Mouse (Mus musculus): Measurements from ENCODE around the gene Hyal3.
A peak's percentile ranks its signal among the peaks of the same experiment; 100 is the strongest.
"Not testable (repeated sequence)": the region's sequence is repeated elsewhere in the genome, so short reads cannot be mapped to it uniquely, and the experiment has no call there.

The Hyal3 gene

DNA sequence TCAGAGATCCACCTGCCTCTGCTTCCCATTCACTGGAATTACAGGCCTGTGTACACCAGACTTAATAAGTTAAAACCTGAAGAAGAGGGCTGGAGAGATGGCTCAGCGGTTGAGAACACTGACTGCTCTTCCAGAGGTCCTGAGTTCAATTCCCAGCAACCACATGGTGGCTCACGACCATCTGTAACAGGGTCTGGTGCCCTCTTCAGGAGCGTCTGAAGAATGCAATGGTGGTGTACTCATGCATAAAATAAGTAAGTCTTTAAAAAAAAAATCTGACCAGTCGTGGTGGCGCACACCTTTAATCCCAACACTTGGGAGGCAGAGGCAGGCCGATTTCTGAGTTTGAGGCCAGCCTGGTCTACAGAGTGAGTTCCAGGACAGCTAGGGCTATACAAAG, 6.8 kb upstream of the Hyal3 start:
- not testable (repeated sequence) for DNase-seq

- DNase-seq = no peak
Observed at GRCm38 (mm10) chr9:107575579-107576356, 4.8 kb upstream of the Hyal3 start.

DNA sequence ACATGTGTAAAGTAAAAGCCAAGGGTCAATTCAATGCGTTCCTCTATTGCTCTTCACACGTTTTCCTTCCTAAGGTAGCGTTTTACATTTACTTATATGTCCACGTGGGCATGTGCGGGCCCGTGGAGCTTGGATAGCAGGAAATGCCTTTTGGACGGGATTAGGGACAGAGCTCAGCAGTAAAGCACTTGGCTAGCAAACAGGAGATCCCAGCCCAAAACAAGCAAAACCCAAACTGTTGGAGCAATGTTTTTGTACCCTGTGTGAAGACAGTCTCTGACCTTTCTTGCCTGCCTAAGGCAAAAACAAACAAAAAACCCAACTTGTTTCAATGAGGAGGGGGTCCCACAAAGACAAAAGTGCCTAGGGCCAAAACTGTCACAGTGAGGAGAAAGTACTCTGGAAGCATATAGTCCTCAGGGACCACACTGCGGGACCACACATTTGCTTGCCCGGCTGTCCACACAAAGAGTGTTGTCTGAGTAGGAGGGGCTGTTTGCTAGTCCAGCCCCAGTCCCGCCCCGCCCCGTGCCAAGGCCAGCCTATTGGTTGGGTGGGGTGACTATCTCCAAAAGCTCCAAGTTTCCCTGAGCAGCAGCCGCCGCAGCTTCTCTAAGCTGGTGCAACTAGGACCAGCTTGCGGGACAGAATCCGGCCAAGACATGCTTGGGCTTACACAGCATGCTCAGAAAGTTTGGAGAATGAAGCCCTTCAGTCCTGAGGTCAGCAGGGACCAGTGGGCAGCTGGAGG, 4.1 kb upstream of the Hyal3 start, which contains the start of gene Hyal1:
TSS of gene Hyal1 (plus strand) at position 571 of the 751 bp plus-strand sequence.
- no peak for DNase-seq

- no peak for DNase-seq
Observed at GRCm38 (mm10) chr9:107577871-107578270, 2.7 kb upstream of the Hyal3 start.

DNA sequence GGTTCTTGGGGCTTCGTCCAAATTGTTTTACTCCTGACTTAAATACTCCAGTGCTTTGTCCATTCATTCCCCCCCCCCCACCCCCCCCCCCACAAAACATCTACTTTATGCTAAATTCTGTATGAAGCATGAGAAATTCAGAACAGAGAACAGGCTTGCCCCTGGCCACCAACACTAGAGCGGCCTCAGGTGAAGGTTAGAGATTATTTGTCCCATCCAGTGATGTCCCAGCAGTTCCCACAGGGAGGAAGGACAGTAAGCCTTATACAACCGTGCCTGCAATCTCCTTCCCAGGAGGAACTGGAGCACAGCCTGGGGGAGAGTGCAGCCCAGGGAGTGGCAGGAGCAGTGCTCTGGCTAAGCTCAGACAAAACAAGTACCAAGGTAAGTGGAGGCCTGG, 2.0 kb upstream of the Hyal3 start, which contains the start of gene Naa80:
TSS of gene Naa80 (plus strand) at position 301 of the 400 bp plus-strand sequence.
- no peak for DNase-seq

GRCm38 (mm10) chr9:107579023-107579900, 1.4 kb upstream of the Hyal3 start:
- DNase-seq = no peak

DNA sequence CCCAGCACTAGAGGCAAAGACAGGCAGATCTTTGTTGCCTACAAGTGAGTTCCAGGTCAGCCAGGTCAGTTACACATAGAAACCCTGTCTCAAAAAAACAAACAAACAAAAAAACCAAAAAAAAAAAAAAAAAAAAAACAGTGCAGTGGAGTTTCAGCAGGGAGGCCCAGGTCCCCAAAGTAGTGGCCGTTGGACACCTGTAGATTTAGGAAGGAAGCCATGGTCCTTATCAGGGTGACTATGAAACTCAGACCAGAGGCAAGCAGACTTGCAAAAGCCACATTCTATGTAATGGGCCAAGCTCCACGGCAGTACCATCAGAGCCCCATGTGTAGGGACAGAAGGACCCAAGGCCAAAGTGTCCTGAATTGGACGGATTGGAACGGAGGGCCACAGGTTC, 966 bp downstream of the Hyal3 start:
- no peak for DNase-seq

DNA sequence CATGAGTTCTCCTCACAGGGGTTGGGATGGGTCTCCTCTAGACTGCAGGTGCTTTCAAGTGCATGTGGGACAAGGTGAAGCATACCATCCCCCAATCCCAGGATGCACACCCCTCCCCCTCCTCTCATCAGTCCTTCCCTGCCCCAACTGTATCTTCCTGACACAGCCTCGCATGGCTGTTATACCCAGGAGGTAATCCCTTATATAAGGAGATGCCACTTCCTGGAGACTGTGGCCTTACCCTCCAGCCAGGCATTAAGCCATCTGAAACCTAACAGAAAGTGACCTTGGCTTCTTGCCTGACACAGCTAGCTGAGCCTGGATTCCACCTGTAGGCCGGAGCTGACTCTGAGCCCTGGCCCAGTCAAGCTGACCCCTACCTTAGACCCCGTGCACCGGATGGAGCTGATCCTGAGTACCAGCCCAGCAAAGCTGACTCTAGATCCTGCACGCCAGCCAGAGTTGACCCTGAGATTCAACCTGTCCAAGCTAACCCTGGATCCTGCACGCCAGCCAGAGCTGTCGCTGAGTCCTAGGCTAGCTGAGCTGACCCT, 2.0 kb downstream of the Hyal3 start:
- no peak for DNase-seq

GRCm38 (mm10) chr9:107583174-107583573, 2.6 kb downstream of the Hyal3 start:
- no peak for DNase-seq

DNA sequence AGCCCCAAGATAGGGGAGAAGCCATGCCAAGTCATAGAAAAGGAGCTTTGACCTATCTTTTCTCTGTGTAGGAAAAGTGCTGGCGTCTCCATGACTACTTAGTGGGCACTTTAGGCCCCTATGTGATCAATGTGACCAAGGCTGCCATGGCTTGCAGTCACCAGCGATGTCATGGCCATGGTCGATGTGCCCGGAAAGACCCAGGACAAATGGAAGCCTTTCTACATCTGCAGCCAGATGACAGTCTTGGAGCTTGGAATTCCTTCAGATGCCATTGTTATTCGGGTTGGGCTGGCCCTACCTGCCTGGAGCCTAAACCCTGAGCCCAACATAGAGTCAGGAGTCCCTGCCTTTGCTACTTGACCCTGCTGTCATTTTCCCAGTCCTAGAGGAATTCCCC, 5.9 kb downstream of the Hyal3 start:
- peak; percentile 72 for DNase-seq

- DNase-seq = peak; percentile 99
Observed at GRCm38 (mm10) chr9:107586974-107587832, 6.6 kb downstream of the Hyal3 start, which contains the start of gene Ifrd2. TSS of gene Ifrd2 (plus strand) at chr9:107587642.

GRCm38 (mm10) chr9:107587833-107588639, 7.4 kb downstream of the Hyal3 start:
- no peak for DNase-seq

- DNase-seq = peak; percentile 76
Observed at GRCm38 (mm10) chr9:107590058-107590772, 9.6 kb downstream of the Hyal3 start.

DNA sequence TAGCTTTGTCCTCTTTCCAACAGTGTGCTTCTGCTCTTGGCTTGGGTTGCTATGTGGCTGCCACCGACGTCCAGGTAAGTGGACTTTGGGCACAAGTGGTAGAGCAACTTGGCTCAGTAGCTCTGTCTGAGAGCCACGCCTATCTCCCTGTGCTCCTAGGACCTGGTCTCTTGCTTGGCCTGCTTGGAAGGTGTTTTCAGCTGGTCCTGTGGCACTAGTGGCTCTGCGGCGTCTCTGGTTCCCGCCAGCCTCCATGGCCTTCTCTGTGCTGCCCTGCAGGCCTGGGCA, 10.1 kb downstream of the Hyal3 start:
- no peak for DNase-seq

GRCm38 (mm10) chr9:107593101-107593976, 12.7 kb downstream of the Hyal3 start:
- DNase-seq = peak; percentile 90

DNA sequence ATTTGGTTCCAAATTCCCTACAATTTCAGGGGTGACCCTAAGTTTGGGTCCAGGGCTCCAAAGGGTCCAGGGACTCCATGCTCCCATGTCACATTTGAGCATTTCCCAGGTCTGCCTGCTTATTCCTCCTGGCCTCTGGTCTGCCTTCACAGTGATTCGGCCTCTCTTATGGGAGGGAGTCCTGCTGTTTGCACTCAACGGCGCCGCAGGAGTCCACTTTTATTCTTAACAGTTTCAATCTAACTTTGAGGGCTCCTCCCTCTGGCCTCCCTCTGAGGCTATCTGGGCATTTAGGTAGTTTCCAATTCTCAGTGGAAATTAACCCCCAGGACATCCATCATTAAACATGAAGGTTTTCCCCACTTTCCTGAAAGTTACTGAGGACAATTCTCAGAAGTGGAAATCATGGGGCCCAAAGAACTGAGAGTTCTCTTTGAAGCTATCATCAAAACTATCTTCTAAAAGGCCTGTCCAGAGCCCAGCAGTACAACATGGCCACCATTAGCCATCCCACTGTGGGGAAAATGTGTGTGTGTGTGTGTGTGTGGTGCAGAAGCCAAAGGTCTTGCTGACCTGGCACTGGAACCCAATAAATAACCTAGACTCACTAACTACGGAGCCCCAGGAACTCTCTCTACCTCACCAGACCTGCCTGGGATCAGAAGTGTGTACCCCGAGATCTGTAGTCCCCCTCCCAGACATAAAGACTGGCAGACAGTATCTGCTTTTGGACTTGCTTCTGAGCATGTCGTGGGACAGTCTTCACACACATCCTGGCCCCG, 13.9 kb downstream of the Hyal3 start:
- DNase-seq = no peak

- DNase-seq = no peak
Observed at GRCm38 (mm10) chr9:107596619-107597569, 16.3 kb downstream of the Hyal3 start.
